Mouse (Mus musculus): ENCODE measurements around the gene Vmn1r100. TPM values are rescaled to one million over a fixed set of nuclear protein-coding genes. Genes with fewer than 3 reads are reported as not detected.
"Not testable (repeated sequence)": the region's sequence is repeated elsewhere in the genome, so short reads cannot be mapped to it uniquely, and the experiment has no call there.

Vmn1r100 gene
- not detected for total RNA-seq (2021)
- long read RNA-seq, experiment 1 = 0 reads
- long read RNA-seq, experiment 2 = 0 reads

DNA sequence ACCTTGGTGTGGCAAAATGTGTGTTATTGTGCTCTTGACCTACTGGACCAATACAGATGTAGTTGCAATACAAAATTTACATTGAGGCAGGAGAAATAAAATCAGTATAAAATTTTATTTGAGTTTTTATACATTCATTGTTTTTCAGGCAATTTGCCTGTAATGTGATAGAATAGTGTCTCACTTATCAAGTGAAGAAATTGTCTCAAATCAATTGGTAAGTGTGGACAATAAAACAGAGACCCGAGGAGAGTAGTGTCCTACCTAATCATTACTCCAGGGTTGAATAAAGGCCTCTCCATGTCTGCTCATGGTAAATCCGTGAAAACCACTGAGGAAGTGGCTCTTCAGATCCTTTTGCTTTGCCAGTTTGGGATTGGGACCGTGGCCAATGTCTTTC lies at the start of gene Vmn1r100:
Gene Vmn1r100, plus strand, starts transcription at position 301 of the 400 bp plus-strand sequence.
- DNase-seq; H3K27ac ChIP-seq; H3K4me3 ChIP-seq; intact Hi-C loops (cut with DNase I): not testable (repeated sequence)

DNA sequence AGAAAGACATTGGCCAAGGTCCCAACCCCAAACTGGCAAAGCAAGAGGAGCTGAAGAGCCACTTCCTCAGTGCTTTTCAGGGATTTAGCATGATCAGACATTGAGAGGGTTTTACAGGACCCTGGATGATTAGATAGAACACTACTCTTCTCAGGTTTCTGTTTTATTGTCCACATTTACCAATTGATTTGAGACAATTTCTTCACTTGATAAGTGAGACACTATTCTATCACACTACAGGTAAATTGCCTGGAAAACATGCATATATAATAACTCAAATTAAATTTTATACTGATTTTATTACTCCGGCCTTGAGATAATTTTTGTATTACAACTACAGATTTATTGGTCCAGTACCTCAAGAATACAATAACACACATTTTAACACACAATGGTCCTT lies 42.4 kb upstream of the Vmn1r100 start, which contains the start of gene Gm5728:
Gene Gm5728, minus strand, starts transcription at position 101 of the 400 bp plus-strand sequence.
- intact Hi-C loops (cut with DNase I); DNase-seq; H3K4me3 ChIP-seq; H3K27ac ChIP-seq: not testable (repeated sequence)

DNA sequence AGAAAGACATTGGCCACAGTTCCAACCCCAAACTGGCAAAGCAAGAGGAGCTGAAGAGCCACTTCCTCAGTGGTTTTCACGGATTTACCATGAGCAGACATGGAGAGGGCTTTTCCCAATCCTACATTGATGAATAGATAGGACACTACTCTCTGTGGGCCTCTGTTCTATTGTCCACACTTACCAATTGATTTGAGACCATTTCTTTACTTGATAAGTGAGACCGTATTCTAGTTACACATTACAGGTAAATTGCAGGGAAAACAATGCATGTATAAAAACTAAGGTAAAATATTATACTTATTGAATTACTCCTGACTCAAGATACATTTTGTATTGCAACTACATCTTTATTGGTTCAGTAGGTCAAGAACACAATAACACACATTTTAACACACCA lies 24.8 kb downstream of the Vmn1r100 start, which contains the start of gene Vmn1r101:
Gene Vmn1r101, minus strand, starts transcription at position 101 of the 400 bp plus-strand sequence.
- H3K27ac ChIP-seq; intact Hi-C loops (cut with DNase I); DNase-seq; H3K4me3 ChIP-seq: not testable (repeated sequence)

Other genes with a start within 250 kb of the Vmn1r100 start
- gene Vmn1r94, start 249.6 kb upstream of the Vmn1r100 start, total RNA-seq (2021) = not detected
- gene Vmn1r95, start 224.2 kb upstream of the Vmn1r100 start, total RNA-seq (2021) = not detected
- not detected for gene Gm6164, start 212.3 kb upstream of the Vmn1r100 start, total RNA-seq (2021)
- not detected for gene Gm4498, start 184.1 kb upstream of the Vmn1r100 start, total RNA-seq (2021)
- not detected for gene Gm5890, start 155.1 kb upstream of the Vmn1r100 start, total RNA-seq (2021)
- gene Gm4133, start 83.9 kb upstream of the Vmn1r100 start, total RNA-seq (2021) = not detected
- gene Gm5728, start 42.5 kb upstream of the Vmn1r100 start, total RNA-seq (2021) = not detected
- not detected for gene Vmn1r101, start 24.7 kb downstream of the Vmn1r100 start, total RNA-seq (2021)
- gene Gm10670, start 57.0 kb downstream of the Vmn1r100 start, total RNA-seq (2021) = not detected
- not detected for gene Vmn1r103, start 92.6 kb downstream of the Vmn1r100 start, total RNA-seq (2021)
- not detected for gene Vmn1r104, start 115.9 kb downstream of the Vmn1r100 start, total RNA-seq (2021)
- gene Gm5726, start 127.8 kb downstream of the Vmn1r100 start, total RNA-seq (2021) = not detected
- not detected for gene Gm4141, start 158.3 kb downstream of the Vmn1r100 start, total RNA-seq (2021)
- not detected for gene Gm4513, start 181.1 kb downstream of the Vmn1r100 start, total RNA-seq (2021)

Data from gastrocnemius, adult 2 months (tissue).